Mouse (Mus musculus): Measurements from ENCODE around the gene Tmem9. TPM values are rescaled to one million over a fixed set of nuclear protein-coding genes. Genes with fewer than 3 reads are reported as not detected.

The Tmem9 gene
- 223 and 242 TPM in 2 replicates for polyA plus RNA-seq (2015; fragmentation: Nextera tagmentation; extraction: Ambion mirVana)

DNA sequence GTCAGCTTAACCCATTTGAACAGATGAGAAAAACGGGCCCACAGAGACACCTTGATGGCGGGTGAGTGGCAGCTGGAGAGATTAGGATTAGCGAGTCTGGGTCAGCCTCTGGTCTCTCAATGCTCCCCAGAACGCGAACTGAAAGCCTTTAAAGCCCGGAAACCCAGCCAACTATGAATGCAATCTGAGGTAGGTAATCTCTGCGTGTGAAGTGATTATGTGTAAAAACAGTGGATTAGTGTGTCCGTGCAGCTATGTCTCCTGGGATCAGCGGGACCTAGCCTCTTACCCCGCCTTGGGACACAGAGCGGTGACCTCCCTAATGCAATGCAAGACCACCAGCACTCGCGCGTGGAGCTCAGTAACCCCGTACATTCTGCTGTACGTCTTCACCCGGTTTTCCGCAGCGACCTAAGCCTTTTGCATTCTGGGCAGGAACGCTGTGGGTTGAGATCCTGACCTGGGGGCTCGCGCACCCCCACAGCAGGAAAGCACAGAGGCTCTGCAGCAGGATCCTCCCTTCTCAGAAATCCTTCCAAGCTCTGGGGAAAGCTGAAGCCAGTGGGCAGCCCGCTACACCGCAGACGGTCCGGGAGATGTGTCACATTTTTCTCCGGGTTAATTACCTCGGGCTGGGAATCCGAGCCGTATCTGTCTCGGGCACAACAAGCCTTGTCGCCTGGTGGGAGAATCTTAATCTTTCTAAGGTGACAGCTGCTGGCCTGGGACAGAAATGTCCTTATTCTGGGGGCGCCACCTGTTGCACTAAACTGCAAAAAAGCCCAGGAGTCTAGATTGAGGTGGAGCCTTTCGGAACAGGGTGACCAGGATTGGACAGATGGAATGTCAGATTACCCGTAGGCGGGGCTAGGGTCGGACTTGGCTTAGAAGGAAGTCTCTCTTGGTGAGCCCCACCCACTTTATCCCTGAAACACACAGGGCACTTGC lies at the start of gene Tmem9:
Tmem9 (plus strand) TSS at position 940 of the 948 bp plus-strand sequence.
- H3K4me3 ChIP-seq (replicated peaks; ENCODE audit: low read depth, low read length) = peak within 1 kb of the TSS; percentile 45
- H3K27me3 ChIP-seq (ENCODE audit: insufficient read depth, low read length) = no peaks in the 10 kb centered on the region
- no peaks in the 10 kb centered on the region for H3K36me3 ChIP-seq (ENCODE audit: insufficient read depth, low read length)
- DNase-seq (ENCODE audit: low spot score) (peak; percentile 93), ATAC-seq (replicated peaks; ENCODE audit: low FRiP score, low read depth) (peak; percentile 95)
- peak; percentile 27; the same call in 1 of the 2 replicates for TF ChIP-seq CTCF (IDR thresholded peaks at IDR 0.05; ENCODE audit: low read depth)
- H3K9ac ChIP-seq (ENCODE audit: low read depth, low read length) = peak within 1 kb of the TSS; percentile 56
- H3K27ac ChIP-seq = no peak within 1 kb of the TSS
- H3K4me1 ChIP-seq (replicated peaks; ENCODE audit: insufficient read depth, low read length) = no peaks in the 10 kb centered on the region; the same call in 1 of the 2 replicates
- peak within 1 kb of the TSS; percentile 87 for H3K4me2 ChIP-seq (ENCODE audit: low read length)
- WGBS = 3% methylated on average over 37 of the region's 37 CpGs
- no peaks in the 10 kb centered on the region for H3K9me3 ChIP-seq (replicated peaks; ENCODE audit: low read length)

- Histone ChIP-seq H3K27ac (no peak overlapping the region), H3K4me3 (replicated peaks; ENCODE audit: low read depth, low read length) (no peak overlapping the region), H3K9me3 (replicated peaks; ENCODE audit: low read length) (no peaks in the 10 kb centered on the region), H3K9ac (ENCODE audit: low read depth, low read length) (no peak overlapping the region), H3K4me1 (replicated peaks; ENCODE audit: insufficient read depth, low read length) (no peaks in the 10 kb centered on the region), H3K27me3 (ENCODE audit: insufficient read depth, low read length) (no peaks in the 10 kb centered on the region), H3K36me3 (ENCODE audit: insufficient read depth, low read length) (no peaks in the 10 kb centered on the region), H3K4me2 (ENCODE audit: low read length) (no peak overlapping the region)
- 41% methylated on average over 4 of the region's 4 CpGs for WGBS
- peak; percentile 25; the same call in 1 of the 2 replicates for ATAC-seq (replicated peaks; ENCODE audit: low FRiP score, low read depth)
- peak; percentile 87 for TF ChIP-seq CTCF (IDR thresholded peaks at IDR 0.05; ENCODE audit: low read depth)
- peak; percentile 83 for DNase-seq (ENCODE audit: low spot score)
These were observed 49.5 kb upstream of the Tmem9 start for GRCm38 (mm10) chr1:135958483-135958882.

GRCm38 (mm10) chr1:135963177-135963576 lies 44.8 kb upstream of the Tmem9 start:
- H3K4me2 ChIP-seq (ENCODE audit: low read length) = no peak overlapping the region
- WGBS = 57% methylated on average over 5 of the region's 5 CpGs
- no peak overlapping the region for H3K4me3 ChIP-seq (replicated peaks; ENCODE audit: low read depth, low read length)

GRCm38 (mm10) chr1:135964561-135964960 lies 43.4 kb upstream of the Tmem9 start:
- H3K9ac ChIP-seq (ENCODE audit: low read depth, low read length) = no peak overlapping the region
- H3K4me1 ChIP-seq (replicated peaks; ENCODE audit: insufficient read depth, low read length) = no peaks in the 10 kb centered on the region
- H3K27ac ChIP-seq = no peak overlapping the region
- no peak overlapping the region for H3K4me2 ChIP-seq (ENCODE audit: low read length)
- DNase-seq (ENCODE audit: low spot score) (peak; percentile 16), ATAC-seq (replicated peaks; ENCODE audit: low FRiP score, low read depth) (0 out of 2 replicates have a peak, but pooled peaks have one; percentile 44)
- TF ChIP-seq CTCF (IDR thresholded peaks at IDR 0.05; ENCODE audit: low read depth) = no peak
- no peaks in the 10 kb centered on the region for H3K9me3 ChIP-seq (replicated peaks; ENCODE audit: low read length)
- H3K4me3 ChIP-seq (replicated peaks; ENCODE audit: low read depth, low read length) = no peak overlapping the region
- no peaks in the 10 kb centered on the region for H3K27me3 ChIP-seq (ENCODE audit: insufficient read depth, low read length)
- WGBS = 52% methylated on average over 11 of the region's 11 CpGs
- no peaks in the 10 kb centered on the region for H3K36me3 ChIP-seq (ENCODE audit: insufficient read depth, low read length)

More at GRCm38 (mm10) chr1:135963177-135963576, 44.8 kb upstream of the Tmem9 start:
- no peaks in the 10 kb centered on the region for H3K36me3 ChIP-seq (ENCODE audit: insufficient read depth, low read length)
- ATAC-seq (replicated peaks; ENCODE audit: low FRiP score, low read depth) (no peak), DNase-seq (ENCODE audit: low spot score) (no peak)
- no peak overlapping the region for H3K9ac ChIP-seq (ENCODE audit: low read depth, low read length)
- TF ChIP-seq CTCF (IDR thresholded peaks at IDR 0.05; ENCODE audit: low read depth) = no peak
- H3K27me3 ChIP-seq (ENCODE audit: insufficient read depth, low read length) = no peaks in the 10 kb centered on the region
- H3K27ac ChIP-seq = no peak overlapping the region
- no peaks in the 10 kb centered on the region for H3K4me1 ChIP-seq (replicated peaks; ENCODE audit: insufficient read depth, low read length)
- no peaks in the 10 kb centered on the region for H3K9me3 ChIP-seq (replicated peaks; ENCODE audit: low read length)

GRCm38 (mm10) chr1:135967739-135968138 lies 40.2 kb upstream of the Tmem9 start:
- Histone ChIP-seq H3K27ac (no peak overlapping the region), H3K27me3 (ENCODE audit: insufficient read depth, low read length) (no peaks in the 10 kb centered on the region), H3K4me1 (replicated peaks; ENCODE audit: insufficient read depth, low read length) (no peaks in the 10 kb centered on the region), H3K4me2 (ENCODE audit: low read length) (no peak overlapping the region), H3K9me3 (replicated peaks; ENCODE audit: low read length) (no peaks in the 10 kb centered on the region), H3K4me3 (replicated peaks; ENCODE audit: low read depth, low read length) (no peak overlapping the region), H3K36me3 (ENCODE audit: insufficient read depth, low read length) (no peaks in the 10 kb centered on the region), H3K9ac (ENCODE audit: low read depth, low read length) (no peak overlapping the region)
- ATAC-seq (replicated peaks; ENCODE audit: low FRiP score, low read depth) = no peak
- no peak for TF ChIP-seq CTCF (IDR thresholded peaks at IDR 0.05; ENCODE audit: low read depth)
- DNase-seq (ENCODE audit: low spot score) = no peak
- WGBS = 72% methylated on average over 4 of the region's 4 CpGs

- whole genome bisulfite sequencing = 47% methylated on average over 2 of the region's 2 CpGs
- H3K9me3 ChIP-seq (replicated peaks; ENCODE audit: low read length) = no peaks in the 10 kb centered on the region
- H3K4me1 ChIP-seq (replicated peaks; ENCODE audit: insufficient read depth, low read length) = no peaks in the 10 kb centered on the region
- H3K4me2 ChIP-seq (ENCODE audit: low read length) = no peak overlapping the region
- no peaks in the 10 kb centered on the region for H3K27me3 ChIP-seq (ENCODE audit: insufficient read depth, low read length)
- DNase-seq (ENCODE audit: low spot score) = no peak
- H3K27ac ChIP-seq = no peak overlapping the region
- ATAC-seq (replicated peaks; ENCODE audit: low FRiP score, low read depth) = no peak
- no peaks in the 10 kb centered on the region for H3K36me3 ChIP-seq (ENCODE audit: insufficient read depth, low read length)
- H3K4me3 ChIP-seq (replicated peaks; ENCODE audit: low read depth, low read length) = no peak overlapping the region
- no peak for TF ChIP-seq CTCF (IDR thresholded peaks at IDR 0.05; ENCODE audit: low read depth)
- H3K9ac ChIP-seq (ENCODE audit: low read depth, low read length) = no peak overlapping the region
These were observed 37.5 kb upstream of the Tmem9 start for GRCm38 (mm10) chr1:135970486-135970885.
